Mouse (Mus musculus): ENCODE results near the gene Tcl1b2.
"Not testable (repeated sequence)": the region's sequence is repeated elsewhere in the genome, so short reads cannot be mapped to it uniquely, and the experiment has no call there.

DNA sequence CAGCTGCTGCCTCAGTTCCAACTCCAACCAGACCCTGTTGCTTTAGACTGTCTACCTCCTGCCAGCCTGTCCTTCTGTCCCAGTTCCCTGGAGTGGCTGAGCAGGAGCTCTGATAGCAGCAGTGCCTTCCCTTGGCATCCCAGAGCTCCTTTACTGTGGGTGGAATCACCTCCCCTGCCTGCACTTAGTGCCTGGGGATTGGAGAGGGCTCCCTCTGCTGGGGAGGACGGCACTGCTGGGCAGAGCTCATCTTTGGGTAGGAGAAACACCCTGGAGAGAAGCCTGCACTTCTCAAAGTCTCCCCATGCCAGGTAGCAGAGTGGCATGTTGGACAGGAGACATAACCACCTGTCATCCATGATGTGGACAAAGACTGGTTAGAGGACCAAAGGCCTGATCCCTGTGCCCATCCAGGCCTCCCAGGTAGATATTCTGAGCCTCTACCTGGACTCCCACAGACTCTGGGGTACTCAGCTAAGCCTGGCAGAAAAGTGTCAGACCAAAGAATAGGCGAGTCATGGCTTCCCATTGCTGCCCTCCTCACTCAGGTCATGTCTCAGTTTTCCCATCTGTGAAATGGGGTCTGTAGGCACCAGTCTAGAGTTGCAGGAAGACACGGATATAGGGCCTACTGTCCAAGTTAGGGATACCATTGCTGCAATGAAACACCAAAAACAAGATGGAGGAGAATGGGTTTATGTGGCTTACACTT lies 16.2 kb upstream of the Tcl1b2 start:
- not testable (repeated sequence) for TF ChIP-seq POLR2A (IDR thresholded peaks at IDR 0.05; ENCODE audit: borderline replicate concordance, control insufficient read depth, low read depth, low read length); CTCF (IDR thresholded peaks at IDR 0.05; ENCODE audit: control insufficient read depth, insufficient read depth, low read length)
